ENCODE assay signal across 9 mouse cellular contexts in genomic region chr14:7819446-7819845, GRCm38 (mm10). TPM values are rescaled to one million over a fixed set of nuclear protein-coding genes. Genes with fewer than 3 reads are reported as not detected.
DNase-seq lines count a peak whose midpoint lies in the region; ATAC-seq and TF ChIP-seq lines count a peak whose summit lies in the region.
"Had no signal": no experiment of that assay in that cellular context is flagged by ENCODE, and none has a peak within 500 bp of the region (broad histone marks: within the 10 kb centered on the region; RNA-seq: fewer than 3 reads in every experiment).

No protein-coding gene starts in this region.

- TF ChIP-seq CTCF in left cerebral cortex, adult 2 months (IDR thresholded peaks at IDR 0.05): no peak

- H3K27ac ChIP-seq in left cerebral cortex, adult 2 months: no peak overlapping the region
- H3K27ac ChIP-seq in kidney, embryonic 16.5 days (ENCODE audit: low read length): peak overlapping the region; percentile 48; the same call in 1 of the 2 replicates
- no peak overlapping the region for H3K27ac ChIP-seq in midbrain, embryonic 13.5 days
- H3K27ac ChIP-seq: macrophage had no signal

- H3K27me3 ChIP-seq in kidney, embryonic 16.5 days (ENCODE audit: insufficient read depth, low read length): no peaks in the 10 kb centered on the region
- no peaks in the 10 kb centered on the region; the same call in 1 of the 2 replicates for H3K27me3 ChIP-seq in midbrain, embryonic 13.5 days

- peak overlapping the region; percentile 87 for H3K4me3 ChIP-seq in left cerebral cortex, adult 2 months
- peak overlapping the region; percentile 59 for H3K4me3 ChIP-seq in kidney, embryonic 16.5 days (ENCODE audit: low read length)
- H3K4me3 ChIP-seq in midbrain, embryonic 13.5 days (replicated peaks): peak overlapping the region; percentile 68

- H3K9ac ChIP-seq in kidney, embryonic 16.5 days (replicated peaks; ENCODE audit: low read length): peak overlapping the region; percentile 70; the same call in 1 of the 2 replicates
- H3K9ac ChIP-seq in midbrain, embryonic 13.5 days (replicated peaks): peak overlapping the region; percentile 79

- H3K4me2 ChIP-seq in kidney, embryonic 16.5 days (replicated peaks; ENCODE audit: low read depth, low read length): peak overlapping the region; percentile 93
- H3K4me2 ChIP-seq in midbrain, embryonic 13.5 days (replicated peaks): peak overlapping the region; percentile 70

- DNase-seq in left cerebral cortex, adult 2 months (ENCODE audit: extremely low spot score in 1 of 2, low spot score in 2 of 2): no peak
- no peak for DNase-seq in left cerebral cortex, postnatal 10 days (ENCODE audit: extremely low spot score in 1 of 2, low spot score in 2 of 2)
- DNase-seq in embryo, embryonic 9.5 days (ENCODE audit: extremely low spot score): no peak
- no peak for DNase-seq in left cerebral cortex, adult 9 months (ENCODE audit: low spot score in 2 of 2)
- no peak for DNase-seq in urinary bladder, postnatal 10 days (ENCODE audit: low spot score)

- 64% methylated on average over 5 of the region's 5 CpGs for WGBS in kidney, embryonic 16.5 days
- 79% methylated on average over 5 of the region's 5 CpGs for whole genome bisulfite sequencing in midbrain, embryonic 13.5 days

- no peaks in the 10 kb centered on the region for H3K9me3 ChIP-seq in kidney, embryonic 16.5 days (ENCODE audit: low read length)
- H3K9me3 ChIP-seq in midbrain, embryonic 13.5 days: no peaks in the 10 kb centered on the region

- intact Hi-C loops in left cerebral cortex, adult 2 months (cut with DNase I): loop anchor here (2.0 to 5.0 kb wide), 2 partner anchors 33 to 69 kb away; no protein-coding TSS in a partner anchor
- intact Hi-C loops in left cerebral cortex, postnatal 10 days (cut with DNase I): loop anchor here (2.0 kb wide), 1 partner anchor 121 kb away; no protein-coding TSS in a partner anchor

- peak; percentile 13; the same call in 1 of the 2 replicates for ATAC-seq in granulocyte monocyte progenitor cell, adult 5-6 weeks (replicated peaks; ENCODE audit: poor library complexity, severe bottlenecking)
- ATAC-seq in kidney, embryonic 16.5 days (ENCODE audit: low FRiP score, low TSS enrichment): no peak
- ATAC-seq in midbrain, embryonic 13.5 days: no peak

- H3K36me3 ChIP-seq in kidney, embryonic 16.5 days (ENCODE audit: insufficient read depth, low read length): no peaks in the 10 kb centered on the region
- no peaks in the 10 kb centered on the region for H3K36me3 ChIP-seq in midbrain, embryonic 13.5 days

- peaks cover 24% of the 10 kb centered on the region for H3K4me1 ChIP-seq in kidney, embryonic 16.5 days (ENCODE audit: insufficient read depth, low read length)
- H3K4me1 ChIP-seq in midbrain, embryonic 13.5 days (replicated peaks): peaks cover 33% of the 10 kb centered on the region

RNA-seq across cellular contexts. Expression of gene Flnb, which starts 1.7 kb away (rescaled TPM):
- 10 to 100 TPM; 66.0 to 68.6 TPM for total RNA-seq in left cerebral cortex, adult 2 months (2021)
- 10 to 100 TPM; 48.7 to 48.9 TPM for total RNA-seq in left cerebral cortex, postnatal 10 days (2021)
- 26.3 and 30.2 TPM in 2 replicates for total RNA-seq in granulocyte monocyte progenitor cell, adult 5-6 weeks (2014; fragmentation: Nextera tagmentation)
- total RNA-seq in granulocyte monocyte progenitor cell, adult 5-6 weeks (2017): 18.7 and 20.8 TPM in 2 replicates
- 21.2 and 23.4 TPM in 2 replicates for polyA plus RNA-seq in kidney, embryonic 16.5 days (2015; fragmentation: Nextera tagmentation; extraction: Ambion mirVana)
- 10.8 and 11.3 TPM in 2 replicates for polyA plus RNA-seq in midbrain, embryonic 13.5 days (2015; fragmentation: Nextera tagmentation; extraction: Ambion mirVana)

RNA-seq across cellular contexts. Expression of gene Gm26661, which starts 28.1 kb away (rescaled TPM):
- not detected for total RNA-seq in left cerebral cortex, adult 2 months (2021)
- total RNA-seq in left cerebral cortex, postnatal 10 days (2021): not detected
- not detected in 2 replicates for total RNA-seq in granulocyte monocyte progenitor cell, adult 5-6 weeks (2014; fragmentation: Nextera tagmentation)
- not detected in 2 replicates for total RNA-seq in granulocyte monocyte progenitor cell, adult 5-6 weeks (2017)
- not detected in 2 replicates for polyA plus RNA-seq in kidney, embryonic 16.5 days (2015; fragmentation: Nextera tagmentation; extraction: Ambion mirVana)
- polyA plus RNA-seq in midbrain, embryonic 13.5 days (2015; fragmentation: Nextera tagmentation; extraction: Ambion mirVana): not detected in 2 replicates
- polyA plus RNA-seq: macrophage had no signal
